Mouse (Mus musculus) cerebellum, adult 2 months (tissue): ENCODE data around the gene Ghrhr. TPM values are rescaled to one million over a fixed set of nuclear protein-coding genes. Genes with fewer than 3 reads are reported as not detected.

Source experiments
- DNase-seq, 2 experiments: peaks; one replicate each; pipeline ENCODE4 v3.0.0; 2021
- H3K27ac ChIP-seq: fragments of 200-500 bp; 2 replicates; pipeline ENCODE4 v1.5.1; 2012; ENCODE audit warnings: low read length, control low read depth, inconsistent platforms; ENCODE audit not compliant: insufficient read depth
- H3K27me3 ChIP-seq: fragments of 200-500 bp; 2 replicates; pipeline ENCODE4 v1.6.1; 2012; ENCODE audit warnings: inconsistent platforms, mild to moderate bottlenecking, low read length, moderate library complexity; ENCODE audit not compliant: control insufficient read depth, insufficient read depth
- H3K4me1 ChIP-seq: fragments of 200-500 bp; 2 replicates; pipeline ENCODE4 v1.6.1; 2011; ENCODE audit warnings: low read length; ENCODE audit not compliant: control insufficient read depth, insufficient read depth
- H3K4me3 ChIP-seq: fragments of 200-500 bp; replicated peaks from 2 replicates; pipeline ENCODE3; 2011; ENCODE audit warnings: mild to moderate bottlenecking, low read depth, low read length, control low read depth; ENCODE audit not compliant: insufficient read depth
- CTCF ChIP-seq: fragments of 200-500 bp; IDR thresholded peaks from 2 replicates; pipeline ENCODE4 v1.5.1; 2011; ENCODE audit warnings: low read depth, mild to moderate bottlenecking, control low read depth, low read length, moderate library complexity, borderline replicate concordance; ENCODE audit not compliant: insufficient read depth
- POLR2A ChIP-seq: fragments of 200-500 bp; IDR thresholded peaks from 2 replicates; pipeline ENCODE4 v1.6.1; 2011; ENCODE audit warnings: low read length, control low read depth, borderline replicate concordance; ENCODE audit not compliant: insufficient read depth
- WGBS: fragments of 180-500 bp; shearing (Covaris S2); methylation state at CpG from one replicate; pipeline ENCODE4 v1.1.7; 2018; 5-methylcytosine and 5-hydroxymethylcytosine counted together
- polyA plus RNA-seq: library from polyadenylated mRNA; depleted of rRNA; stranded (reverse); fragments of >200 nt; gene quantifications from 2 replicates; pipeline ENCODE4 v1.2.3, GENCODE M21; 2012

The Ghrhr gene
- polyA plus RNA-seq, 1 experiment = not detected

DNA sequence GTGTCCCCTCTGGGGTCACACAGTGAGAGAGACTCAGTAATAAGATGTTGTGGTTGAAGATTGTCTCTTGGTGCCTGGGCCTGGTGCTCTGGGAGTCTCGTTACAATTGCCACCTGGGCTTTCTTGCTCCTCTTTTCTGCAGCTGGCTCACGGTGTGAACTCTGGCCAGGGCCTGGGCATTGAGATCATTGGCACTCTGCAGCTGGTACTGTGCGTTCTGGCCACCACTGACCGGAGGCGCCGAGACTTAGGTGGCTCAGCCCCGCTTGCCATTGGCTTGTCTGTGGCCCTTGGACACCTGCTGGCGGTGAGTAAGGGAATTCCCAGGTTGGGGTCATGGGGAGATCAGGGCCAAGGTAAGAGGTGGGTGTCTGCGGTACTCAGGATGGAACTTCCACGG is 30.8 kb upstream of the Ghrhr start:
- Histone ChIP-seq H3K4me1 (no peaks in the 10 kb centered on the region), H3K4me3 (no peak overlapping the region), H3K27me3 (no peaks in the 10 kb centered on the region), H3K27ac (no peak overlapping the region)
- no peak for DNase-seq
- TF ChIP-seq CTCF (no peak), POLR2A (no peak)
- 88% methylated on average over 10 of the region's 10 CpGs for WGBS

DNA sequence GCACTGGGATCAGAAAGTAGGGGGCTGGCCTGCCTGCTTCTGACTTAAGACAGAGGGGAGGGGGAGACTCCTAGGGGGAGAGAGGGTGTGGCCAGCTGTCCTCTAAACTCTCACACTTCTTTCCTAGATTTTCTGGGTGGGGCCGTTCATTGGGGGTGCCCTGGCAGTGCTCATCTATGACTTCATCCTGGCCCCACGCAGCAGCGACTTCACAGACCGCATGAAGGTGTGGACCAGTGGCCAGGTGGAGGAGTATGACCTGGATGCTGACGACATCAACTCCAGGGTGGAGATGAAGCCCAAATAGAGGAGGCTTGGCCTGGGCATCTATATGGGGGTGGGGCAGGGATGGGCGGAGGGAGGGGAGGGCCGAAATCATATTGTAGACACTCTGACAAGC is 29.6 kb upstream of the Ghrhr start:
- no peaks in the 10 kb centered on the region for H3K4me1 ChIP-seq
- H3K27me3 ChIP-seq = no peaks in the 10 kb centered on the region
- 91% methylated on average over 7 of the region's 7 CpGs for WGBS
- no peak overlapping the region for H3K4me3 ChIP-seq
- DNase-seq = no peak
- no peak overlapping the region for H3K27ac ChIP-seq
- TF ChIP-seq POLR2A = no peak
- no peak for TF ChIP-seq CTCF

- 89% methylated on average over 5 of the region's 5 CpGs for WGBS
- Histone ChIP-seq H3K4me1 (no peaks in the 10 kb centered on the region), H3K27me3 (no peaks in the 10 kb centered on the region), H3K27ac (no peak overlapping the region), H3K4me3 (no peak overlapping the region)
- TF ChIP-seq POLR2A = no peak
- no peak for TF ChIP-seq CTCF
- DNase-seq = no peak
These were observed 28.2 kb upstream of the Ghrhr start for GRCm38 (mm10) chr6:55347711-55348571.

DNA sequence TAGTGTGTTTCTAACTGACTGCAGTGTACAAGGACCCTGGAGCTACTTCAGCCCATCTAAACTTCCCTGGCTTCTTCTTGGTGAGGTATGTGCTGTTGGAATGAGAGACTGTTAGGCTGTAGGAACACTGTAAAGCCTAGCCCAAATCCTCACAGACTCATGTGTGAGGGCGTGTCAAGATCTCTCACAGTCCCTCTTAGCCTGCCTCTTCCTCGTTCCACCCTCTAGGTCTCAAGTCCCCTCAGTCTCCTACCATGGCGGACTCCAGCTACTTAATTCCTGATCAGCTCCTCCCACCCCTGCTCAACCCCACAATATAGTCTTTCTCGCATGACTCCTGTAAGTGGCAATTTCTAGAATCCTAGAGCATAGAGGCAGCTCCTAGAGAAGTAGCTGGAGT is 26.9 kb upstream of the Ghrhr start:
- WGBS = 95% methylated on average over 4 of the region's 4 CpGs
- no peak for DNase-seq
- H3K4me3 ChIP-seq = no peak overlapping the region
- no peak overlapping the region for H3K27ac ChIP-seq
- no peak for TF ChIP-seq POLR2A
- no peak for TF ChIP-seq CTCF
- no peaks in the 10 kb centered on the region for H3K27me3 ChIP-seq
- no peaks in the 10 kb centered on the region for H3K4me1 ChIP-seq

DNA sequence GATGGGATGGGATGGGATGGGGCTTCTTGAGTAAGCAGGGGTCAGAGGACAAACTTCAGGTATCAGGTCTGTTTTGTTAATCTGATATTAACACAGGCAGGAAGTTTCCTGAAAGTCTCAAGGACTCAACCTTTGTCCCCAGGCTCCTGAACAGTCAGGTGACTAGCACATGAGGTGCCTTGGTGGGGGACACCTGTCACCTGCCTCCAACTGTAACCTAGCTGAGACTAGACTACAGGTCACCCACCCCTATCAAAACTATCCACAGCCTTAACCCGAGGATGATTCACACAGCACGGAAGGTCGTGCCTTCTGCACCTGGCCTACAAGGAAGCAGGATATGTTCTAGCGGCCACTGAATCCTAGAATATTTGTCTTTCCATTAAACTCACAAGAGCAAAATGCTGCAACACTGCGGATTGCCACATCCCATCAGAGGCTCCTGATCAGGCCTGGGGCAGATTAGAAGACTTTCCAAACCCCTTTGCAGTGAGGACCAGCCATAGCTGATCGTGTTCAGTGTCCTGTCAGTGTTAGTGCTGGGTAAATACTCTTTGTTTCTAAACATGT is 25.6 kb upstream of the Ghrhr start:
- Histone ChIP-seq H3K27me3 (no peaks in the 10 kb centered on the region), H3K4me3 (no peak overlapping the region), H3K27ac (no peak overlapping the region), H3K4me1 (no peaks in the 10 kb centered on the region)
- TF ChIP-seq POLR2A (no peak), CTCF (no peak)
- 94% methylated on average over 6 of the region's 6 CpGs for WGBS
- no peak for DNase-seq

GRCm38 (mm10) chr6:55351712-55352111 is 24.4 kb upstream of the Ghrhr start:
- Histone ChIP-seq H3K27me3 (no peaks in the 10 kb centered on the region), H3K4me3 (no peak overlapping the region), H3K27ac (no peak overlapping the region), H3K4me1 (no peaks in the 10 kb centered on the region)
- TF ChIP-seq CTCF = no peak
- TF ChIP-seq POLR2A = no peak
- WGBS = 73% methylated on average over 7 of the region's 7 CpGs
- DNase-seq = no peak

- WGBS = 81% methylated on average over 12 of the region's 12 CpGs
These were observed 22.2 kb upstream of the Ghrhr start for GRCm38 (mm10) chr6:55353711-55354445.

DNA sequence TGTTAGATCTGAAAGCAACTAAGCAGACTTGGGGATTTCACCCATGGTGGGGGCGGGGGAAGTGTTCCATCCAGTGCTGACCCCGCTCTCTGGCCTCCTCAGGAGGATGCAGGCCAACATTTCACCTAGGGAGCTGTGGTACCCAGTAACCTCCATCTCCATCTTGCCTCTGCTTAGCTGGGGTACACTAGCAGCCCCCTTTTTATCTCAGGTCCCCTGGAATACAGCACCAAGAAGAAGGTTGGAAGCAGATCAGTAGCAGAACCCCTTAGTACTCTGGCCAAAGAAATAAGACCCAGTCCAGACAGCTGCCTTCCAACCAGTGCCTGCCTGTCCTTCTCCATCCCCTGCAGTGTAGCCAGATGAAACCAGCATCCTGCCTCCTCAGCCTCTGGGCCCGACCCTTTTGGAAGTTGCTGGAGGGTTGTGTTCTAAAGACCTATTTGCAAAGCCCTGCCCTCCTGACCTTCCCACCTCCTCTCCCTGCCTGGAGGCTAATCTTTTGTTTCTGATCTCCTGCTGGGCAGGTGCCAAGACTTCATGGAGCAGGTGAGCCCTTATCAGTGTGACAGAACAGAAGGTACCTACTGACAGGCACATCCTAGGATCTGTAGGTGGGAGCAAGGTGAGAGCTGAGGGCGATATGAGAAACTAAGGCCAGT is 21.5 kb upstream of the Ghrhr start:
- 79% methylated on average over 4 of the region's 4 CpGs for WGBS
- TF ChIP-seq POLR2A = no peak
- TF ChIP-seq CTCF = no peak
- Histone ChIP-seq H3K4me1 (no peaks in the 10 kb centered on the region), H3K27me3 (no peaks in the 10 kb centered on the region), H3K4me3 (no peak overlapping the region), H3K27ac (no peak overlapping the region)
- DNase-seq = no peak

More at GRCm38 (mm10) chr6:55353711-55354445, 22.2 kb upstream of the Ghrhr start:
- Histone ChIP-seq H3K27ac (no peak overlapping the region), H3K4me3 (no peak overlapping the region), H3K27me3 (no peaks in the 10 kb centered on the region), H3K4me1 (no peaks in the 10 kb centered on the region)
- no peak for DNase-seq
- no peak for TF ChIP-seq CTCF
- TF ChIP-seq POLR2A = no peak
